Comparison of ENCODE assay signal across 12 mouse cellular contexts in the genomic region with DNA sequence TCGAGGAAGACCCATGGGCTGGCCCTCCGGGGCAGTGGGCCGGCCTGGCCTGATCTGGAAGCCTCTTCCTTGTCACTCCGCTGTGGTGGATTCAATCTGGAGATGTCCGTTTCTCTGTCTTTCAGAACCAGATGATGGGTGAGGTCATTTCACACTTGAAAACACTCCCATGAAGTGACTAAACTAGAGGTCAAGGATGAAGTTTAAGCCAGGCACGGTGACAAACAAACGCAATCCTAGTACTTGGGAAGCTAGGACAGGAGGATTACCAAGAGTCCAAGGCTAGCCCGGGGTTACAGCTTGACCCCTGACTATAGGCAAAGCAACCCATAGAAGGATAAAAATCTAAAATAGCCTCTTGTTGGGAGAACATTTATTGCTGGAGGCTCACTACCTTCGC.
"Had no signal": no experiment of that assay in that cellular context is flagged by ENCODE, and none has a peak within 500 bp of the region (broad histone marks: within the 10 kb centered on the region; RNA-seq: fewer than 3 reads in every experiment).

No protein-coding gene starts in this region.

- DNase-seq: gastrocnemius, postnatal 14 days; gastrocnemius, postnatal 36 days; heart, adult 11 months; heart, adult 2 months; heart, postnatal 14 days; heart, postnatal 36 days; kidney, adult 11 months; kidney, adult 2 months; kidney, adult 9 months; kidney, postnatal 14 days; kidney, postnatal 36 days; liver had no signal
